Mouse (Mus musculus): ENCODE measurements around the gene Acsbg1. TPM values are rescaled to one million over a fixed set of nuclear protein-coding genes. Genes with fewer than 3 reads are reported as not detected.
A peak's percentile ranks its signal among the peaks of the same experiment; 100 is the strongest.

The Acsbg1 gene
- polyA plus RNA-seq, 1 experiment: 36.6 TPM

DNA sequence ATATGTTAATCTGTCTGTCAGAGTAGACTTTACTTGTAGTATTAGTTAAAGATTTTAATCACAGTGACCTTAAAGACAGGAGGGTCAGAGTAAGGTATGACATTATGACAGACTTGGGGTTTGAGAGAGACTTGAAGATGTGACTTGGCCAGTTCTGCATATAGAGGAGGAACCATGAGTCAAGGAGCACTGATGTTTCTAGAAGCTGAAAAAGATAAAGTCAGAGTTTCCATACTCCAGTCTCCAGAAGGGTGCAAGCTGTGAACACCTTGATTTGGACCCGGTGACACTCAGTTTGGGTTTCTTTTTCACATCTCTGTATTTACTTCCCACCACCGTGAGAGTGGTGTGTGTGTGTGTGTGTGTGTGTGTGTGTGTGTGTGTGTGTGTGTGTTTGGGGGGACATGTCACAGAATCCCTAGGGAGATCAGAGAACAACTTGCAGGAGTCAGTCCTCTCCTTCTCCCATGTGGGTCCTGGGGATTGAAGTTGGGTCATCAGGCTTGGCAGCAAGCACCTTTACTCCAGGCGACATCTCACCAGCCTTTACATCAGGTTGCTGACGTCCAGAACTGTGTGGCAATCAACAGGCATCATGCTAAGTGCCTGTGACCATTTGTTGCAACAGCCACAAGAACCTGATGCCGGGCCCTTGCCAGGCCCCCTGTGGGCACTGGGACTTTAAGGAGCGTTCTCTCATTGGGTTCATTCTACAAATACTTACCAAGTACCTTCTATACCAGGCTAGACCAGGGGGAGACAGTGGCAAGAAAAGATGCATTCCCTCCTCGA, 22.3 kb upstream of the Acsbg1 start:
- peaks cover 12% of the 10 kb centered on the region for H3K27me3 ChIP-seq (ENCODE audit: control insufficient read depth, insufficient read depth, insufficient read length)
- H3K4me3 ChIP-seq (ENCODE audit: insufficient read depth, poor library complexity, severe bottlenecking): no peak overlapping the region
- no peaks in the 10 kb centered on the region for H3K79me3 ChIP-seq (ENCODE audit: low read depth)
- TF ChIP-seq USF1 (IDR thresholded peaks at IDR 0.05; ENCODE audit: low read depth): no peak
- TF ChIP-seq MYOD1 (IDR thresholded peaks at IDR 0.05; ENCODE audit: control insufficient read depth, insufficient read length, low read depth): no peak
- no peak for TF ChIP-seq MYOG (IDR thresholded peaks at IDR 0.05; ENCODE audit: control insufficient read depth, extremely low read depth, insufficient read length)
- no peak for TF ChIP-seq CTCF (IDR thresholded peaks at IDR 0.05; ENCODE audit: control insufficient read depth, insufficient read depth, insufficient read length)
- no peak for TF ChIP-seq CEBPB (IDR thresholded peaks at IDR 0.05; ENCODE audit: low read depth)
- no peak for TF ChIP-seq MAX (IDR thresholded peaks at IDR 0.05)
- H3K79me2 ChIP-seq (ENCODE audit: control insufficient read depth, insufficient read depth): no peaks in the 10 kb centered on the region
- H3ac ChIP-seq (ENCODE audit: control insufficient read depth, insufficient read length, low read depth): no peak overlapping the region
- H3K36me3 ChIP-seq (ENCODE audit: control insufficient read depth, insufficient read depth): no peaks in the 10 kb centered on the region

- H3K4me3 ChIP-seq (ENCODE audit: insufficient read depth, poor library complexity, severe bottlenecking): no peak overlapping the region
- H3ac ChIP-seq (ENCODE audit: control insufficient read depth, insufficient read length, low read depth): no peak overlapping the region
- no peaks in the 10 kb centered on the region for H3K79me3 ChIP-seq (ENCODE audit: low read depth)
- no peaks in the 10 kb centered on the region for H3K79me2 ChIP-seq (ENCODE audit: control insufficient read depth, insufficient read depth)
- no peaks in the 10 kb centered on the region for H3K36me3 ChIP-seq (ENCODE audit: control insufficient read depth, insufficient read depth)
- TF ChIP-seq USF1 (IDR thresholded peaks at IDR 0.05; ENCODE audit: low read depth) (no peak), CEBPB (IDR thresholded peaks at IDR 0.05; ENCODE audit: low read depth) (no peak), MYOD1 (IDR thresholded peaks at IDR 0.05; ENCODE audit: control insufficient read depth, insufficient read length, low read depth) (no peak), MAX (IDR thresholded peaks at IDR 0.05) (no peak), MYOG (IDR thresholded peaks at IDR 0.05; ENCODE audit: control insufficient read depth, extremely low read depth, insufficient read length) (no peak)
- peaks cover 8% of the 10 kb centered on the region for H3K27me3 ChIP-seq (ENCODE audit: control insufficient read depth, insufficient read depth, insufficient read length)
Measured at GRCm38 (mm10) chr9:54682846-54683245, 21.2 kb upstream of the Acsbg1 start.

DNA sequence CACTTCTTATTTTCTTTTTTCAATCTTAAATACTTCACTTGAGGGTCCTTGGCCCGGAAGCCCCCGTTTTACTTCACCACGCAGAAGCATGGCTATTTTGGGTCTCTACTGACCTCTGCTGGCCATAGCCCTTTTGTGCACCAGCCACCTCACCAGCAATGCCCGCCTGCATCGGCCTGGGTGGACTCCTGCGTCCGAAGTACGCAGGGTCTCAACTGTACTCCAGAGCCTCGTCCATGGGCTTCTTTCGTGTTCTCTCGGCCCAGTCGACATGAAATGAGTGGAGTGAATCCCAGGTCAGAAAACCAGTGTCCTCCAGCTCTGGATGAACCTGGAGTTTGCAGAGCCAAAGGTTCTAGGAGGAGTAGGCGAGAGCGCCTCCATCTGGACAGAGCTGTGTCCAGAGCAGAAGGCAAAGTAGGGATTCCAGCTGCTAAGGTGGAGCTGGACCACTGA, 14.9 kb upstream of the Acsbg1 start:
- TF ChIP-seq CEBPB (IDR thresholded peaks at IDR 0.05; ENCODE audit: low read depth): no peak
- peak; percentile 93 for TF ChIP-seq CTCF (IDR thresholded peaks at IDR 0.05; ENCODE audit: control insufficient read depth, insufficient read depth, insufficient read length)
- no peak for TF ChIP-seq MYOG (IDR thresholded peaks at IDR 0.05; ENCODE audit: control insufficient read depth, extremely low read depth, insufficient read length)
- no peak for TF ChIP-seq MYOD1 (IDR thresholded peaks at IDR 0.05; ENCODE audit: control insufficient read depth, insufficient read length, low read depth)
- TF ChIP-seq USF1 (IDR thresholded peaks at IDR 0.05; ENCODE audit: low read depth): no peak
- TF ChIP-seq FOSL1 (IDR thresholded peaks at IDR 0.05; ENCODE audit: insufficient read depth, low read length, poor library complexity, severe bottlenecking): no peak
- no peak for TF ChIP-seq MAX (IDR thresholded peaks at IDR 0.05)
- H3K79me2 ChIP-seq (ENCODE audit: control insufficient read depth, insufficient read depth): no peaks in the 10 kb centered on the region
- H3K4me3 ChIP-seq (ENCODE audit: insufficient read depth, poor library complexity, severe bottlenecking): no peak overlapping the region
- H3K36me3 ChIP-seq (ENCODE audit: control insufficient read depth, insufficient read depth): no peaks in the 10 kb centered on the region
- H3K27me3 ChIP-seq (ENCODE audit: control insufficient read depth, insufficient read depth, insufficient read length): no peaks in the 10 kb centered on the region
- H3ac ChIP-seq (ENCODE audit: control insufficient read depth, insufficient read length, low read depth): peak overlapping the region; percentile 59
- no peaks in the 10 kb centered on the region for H3K79me3 ChIP-seq (ENCODE audit: low read depth)

DNA sequence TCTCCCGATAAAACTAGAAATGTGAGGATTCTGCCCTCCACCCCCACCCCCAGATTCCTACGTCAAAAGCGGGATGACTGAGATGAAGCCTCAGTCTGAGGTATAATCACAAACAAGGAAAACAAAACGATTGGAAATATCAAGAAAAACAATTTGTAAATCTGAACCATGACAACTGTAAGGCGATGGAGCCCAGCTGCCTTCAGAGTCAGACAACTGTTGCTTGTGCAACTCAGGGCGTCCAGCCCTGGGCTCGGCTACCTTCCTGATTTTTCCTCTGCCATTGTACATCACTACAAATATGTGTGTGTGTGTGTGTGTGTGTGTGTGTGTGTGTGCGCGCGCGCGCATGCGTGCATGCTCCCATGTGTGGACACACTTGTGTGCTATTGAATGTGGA, 12.2 kb upstream of the Acsbg1 start:
- TF ChIP-seq USF1 (IDR thresholded peaks at IDR 0.05; ENCODE audit: low read depth) (no peak), MYOD1 (IDR thresholded peaks at IDR 0.05; ENCODE audit: control insufficient read depth, insufficient read length, low read depth) (no peak), MAX (IDR thresholded peaks at IDR 0.05) (no peak), MYOG (IDR thresholded peaks at IDR 0.05; ENCODE audit: control insufficient read depth, extremely low read depth, insufficient read length) (no peak), FOSL1 (IDR thresholded peaks at IDR 0.05; ENCODE audit: insufficient read depth, low read length, poor library complexity, severe bottlenecking) (no peak), CEBPB (IDR thresholded peaks at IDR 0.05; ENCODE audit: low read depth) (no peak), CTCF (IDR thresholded peaks at IDR 0.05; ENCODE audit: control insufficient read depth, insufficient read depth, insufficient read length) (no peak)
- H3K36me3 ChIP-seq (ENCODE audit: control insufficient read depth, insufficient read depth): no peaks in the 10 kb centered on the region

DNA sequence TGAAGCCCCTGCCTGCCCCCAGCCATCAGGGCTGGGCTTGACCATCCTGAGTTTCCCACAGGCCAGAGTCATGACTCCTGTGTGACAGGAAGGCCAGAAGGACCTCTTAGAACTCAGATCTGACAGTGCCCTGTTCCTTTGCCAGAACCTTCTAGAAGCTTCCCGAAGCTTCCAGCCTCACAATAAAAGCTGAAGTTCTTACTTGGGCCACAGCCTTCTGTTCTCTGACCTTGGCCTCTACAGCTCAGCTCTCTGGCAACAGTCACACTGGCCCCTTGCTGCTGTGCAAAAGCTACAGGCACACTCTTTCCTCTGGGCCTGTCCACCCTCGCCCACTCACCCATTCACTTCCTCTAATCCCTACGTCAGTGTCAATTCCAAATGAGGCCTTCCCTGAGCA, 10.3 kb upstream of the Acsbg1 start:
- Histone ChIP-seq H3K79me3 (ENCODE audit: low read depth) (no peaks in the 10 kb centered on the region), H3K4me3 (ENCODE audit: insufficient read depth, poor library complexity, severe bottlenecking) (no peak overlapping the region), H3K36me3 (ENCODE audit: control insufficient read depth, insufficient read depth) (no peaks in the 10 kb centered on the region), H3ac (ENCODE audit: control insufficient read depth, insufficient read length, low read depth) (no peak overlapping the region), H3K27me3 (ENCODE audit: control insufficient read depth, insufficient read depth, insufficient read length) (no peaks in the 10 kb centered on the region), H3K79me2 (ENCODE audit: control insufficient read depth, insufficient read depth) (no peaks in the 10 kb centered on the region)
- TF ChIP-seq MYOG (IDR thresholded peaks at IDR 0.05; ENCODE audit: control insufficient read depth, extremely low read depth, insufficient read length): no peak
- TF ChIP-seq CTCF (IDR thresholded peaks at IDR 0.05; ENCODE audit: control insufficient read depth, insufficient read depth, insufficient read length): no peak

More for the DNA sequence above, 12.2 kb upstream of the Acsbg1 start:
- Histone ChIP-seq H3K79me3 (ENCODE audit: low read depth) (no peaks in the 10 kb centered on the region), H3ac (ENCODE audit: control insufficient read depth, insufficient read length, low read depth) (no peak overlapping the region), H3K79me2 (ENCODE audit: control insufficient read depth, insufficient read depth) (no peaks in the 10 kb centered on the region), H3K4me3 (ENCODE audit: insufficient read depth, poor library complexity, severe bottlenecking) (no peak overlapping the region), H3K27me3 (ENCODE audit: control insufficient read depth, insufficient read depth, insufficient read length) (no peaks in the 10 kb centered on the region)

- no peak for TF ChIP-seq MYOD1 (IDR thresholded peaks at IDR 0.05; ENCODE audit: control insufficient read depth, insufficient read length, low read depth)
- TF ChIP-seq CTCF (IDR thresholded peaks at IDR 0.05; ENCODE audit: control insufficient read depth, insufficient read depth, insufficient read length): no peak
- no peak for TF ChIP-seq MYOG (IDR thresholded peaks at IDR 0.05; ENCODE audit: control insufficient read depth, extremely low read depth, insufficient read length)
- no peak for TF ChIP-seq CEBPB (IDR thresholded peaks at IDR 0.05; ENCODE audit: low read depth)
- TF ChIP-seq FOSL1 (IDR thresholded peaks at IDR 0.05; ENCODE audit: insufficient read depth, low read length, poor library complexity, severe bottlenecking): no peak
- no peak for TF ChIP-seq USF1 (IDR thresholded peaks at IDR 0.05; ENCODE audit: low read depth)
- no peak for TF ChIP-seq MAX (IDR thresholded peaks at IDR 0.05)
- no peaks in the 10 kb centered on the region for H3K36me3 ChIP-seq (ENCODE audit: control insufficient read depth, insufficient read depth)
- no peaks in the 10 kb centered on the region for H3K79me3 ChIP-seq (ENCODE audit: low read depth)
- no peaks in the 10 kb centered on the region for H3K27me3 ChIP-seq (ENCODE audit: control insufficient read depth, insufficient read depth, insufficient read length)
- no peaks in the 10 kb centered on the region for H3K79me2 ChIP-seq (ENCODE audit: control insufficient read depth, insufficient read depth)
- no peak overlapping the region for H3K4me3 ChIP-seq (ENCODE audit: insufficient read depth, poor library complexity, severe bottlenecking)
- H3ac ChIP-seq (ENCODE audit: control insufficient read depth, insufficient read length, low read depth): no peak overlapping the region
Measured at GRCm38 (mm10) chr9:54668455-54668854, 6.8 kb upstream of the Acsbg1 start.
